14 mouse cellular contexts compared by ENCODE assay signal in genomic region chr10:25271756-25272155, GRCm38 (mm10). TPM values are rescaled to one million over a fixed set of nuclear protein-coding genes. Genes with fewer than 3 reads are reported as not detected.
A peak's percentile ranks its signal among the peaks of the same experiment; 100 is the strongest.
DNase-seq lines count a peak whose midpoint lies in the region; ATAC-seq and TF ChIP-seq lines count a peak whose summit lies in the region.
"Had no signal": no experiment of that assay in that cellular context is flagged by ENCODE, and none has a peak within 500 bp of the region (broad histone marks: within the 10 kb centered on the region; RNA-seq: fewer than 3 reads in every experiment).

No protein-coding gene starts in this region.

- H3K4me3 ChIP-seq in heart, adult 2 months = no peak overlapping the region
- H3K4me3 ChIP-seq in lung, postnatal 0 days (ENCODE audit: low read depth, low read length) = no peak overlapping the region
- H3K4me3 ChIP-seq: neural tube, embryonic 13.5 days had no signal

- no peaks in the 10 kb centered on the region for H3K9me3 ChIP-seq in lung, postnatal 0 days (ENCODE audit: low read length)
- H3K9me3 ChIP-seq: neural tube, embryonic 13.5 days had no signal

- 80% methylated on average over 2 of the region's 2 CpGs for WGBS in heart, adult 2 months
- WGBS in lung, postnatal 0 days = 70% methylated on average over 2 of the region's 2 CpGs

- H3K36me3 ChIP-seq in heart, adult 2 months (ENCODE audit: control insufficient read depth, insufficient read depth, low read length) = no peaks in the 10 kb centered on the region
- H3K36me3 ChIP-seq in lung, postnatal 0 days (ENCODE audit: insufficient read depth, low read length) = 0 out of 2 replicates have a peak, but pooled peaks cover 3% of the 10 kb centered on the region
- H3K36me3 ChIP-seq: neural tube, embryonic 13.5 days had no signal

- H3K4me1 ChIP-seq in heart, adult 2 months (ENCODE audit: control insufficient read depth, insufficient read depth, low read length) = peaks cover 2% of the 10 kb centered on the region; the same call in 1 of the 2 replicates
- no peaks in the 10 kb centered on the region for H3K4me1 ChIP-seq in lung, postnatal 0 days (ENCODE audit: insufficient read depth, low read depth, low read length)
- H3K4me1 ChIP-seq: neural tube, embryonic 13.5 days had no signal

- H3K4me2 ChIP-seq in lung, postnatal 0 days (replicated peaks; ENCODE audit: low read depth, low read length) = no peak overlapping the region
- H3K4me2 ChIP-seq: neural tube, embryonic 13.5 days had no signal

- intact Hi-C loops in heart, adult 2 months (cut with DNase I) = no loop called here

- H3K79me2 ChIP-seq in heart, adult 2 months (replicated peaks; ENCODE audit: control insufficient read depth, insufficient read depth, low read length) = no peaks in the 10 kb centered on the region

- no peak overlapping the region for H3K9ac ChIP-seq in heart, adult 2 months (ENCODE audit: low read depth, low read length)
- no peak overlapping the region for H3K9ac ChIP-seq in lung, postnatal 0 days (replicated peaks; ENCODE audit: low read depth)
- H3K9ac ChIP-seq: neural tube, embryonic 13.5 days had no signal

- no peak for TF ChIP-seq POLR2A in heart, adult 2 months (IDR thresholded peaks at IDR 0.05; ENCODE audit: insufficient read depth, low read depth, low read length)

- no peaks in the 10 kb centered on the region for H3K27me3 ChIP-seq in heart, adult 2 months (ENCODE audit: control insufficient read depth, insufficient read depth, low read length)
- no peaks in the 10 kb centered on the region for H3K27me3 ChIP-seq in lung, postnatal 0 days (replicated peaks; ENCODE audit: insufficient read depth, low read length)
- H3K27me3 ChIP-seq: neural tube, embryonic 13.5 days had no signal

- TF ChIP-seq EP300 in heart, adult 2 months (IDR thresholded peaks at IDR 0.05; ENCODE audit: insufficient read depth, low read depth, low read length) = no peak
- TF ChIP-seq EP300 in lung, postnatal 0 days (IDR thresholded peaks at IDR 0.05) = peak; percentile 11; the same call in 1 of the 2 replicates

- peak overlapping the region; percentile 36 for H3K27ac ChIP-seq in heart, adult 2 months
- H3K27ac ChIP-seq in lung, postnatal 0 days (ENCODE audit: low read length) = 0 out of 2 replicates have a peak overlapping the region, but pooled peaks have one; percentile 29
- H3K27ac ChIP-seq: neural tube, embryonic 13.5 days had no signal

- DNase-seq in heart, adult 2 months = no peak
- no peak for DNase-seq in heart, postnatal 4 days
- DNase-seq in lung, postnatal 0 days (ENCODE audit: low spot score) = peak; percentile 72
- DNase-seq in lung, postnatal 36 days = no peak
- peak; percentile 81 for DNase-seq in fibroblast of lung, adult 2 months (ENCODE audit: low read depth)
- DNase-seq in cerebellum, adult 11 months = no peak
- DNase-seq: cerebellum, postnatal 36 days; gastrocnemius, postnatal 25 days; heart, postnatal 10 days; midbrain, embryonic 14.5 days; thymus, postnatal 14 days had no signal

- ATAC-seq in lung, postnatal 0 days = peak; percentile 56
- ATAC-seq in erythroid progenitor cell, adult 5-6 weeks (replicated peaks; ENCODE audit: low FRiP score, poor library complexity, severe bottlenecking) = no peak
- ATAC-seq: inflammation-experienced regulatory T-cells, adult 6 months had no signal

- no peak for TF ChIP-seq CTCF in heart, adult 2 months (IDR thresholded peaks at IDR 0.05)
- no peak for TF ChIP-seq CTCF in lung, postnatal 0 days (IDR thresholded peaks at IDR 0.05)

RNA-seq across cellular contexts. Expression of gene Akap7, which starts 35.9 kb away (rescaled TPM):
- 10 to 100 TPM; 56.2 to 59.1 TPM for total RNA-seq in heart, adult 2 months (2021)
- polyA plus RNA-seq in heart, adult 2 months (2012; rRNA removed) = 17.2 and 31.1 TPM in 2 replicates
- total RNA-seq in heart, postnatal 4 days (2021) = 10 to 100 TPM; 48.1 to 52.5 TPM
- 46.3 and 52.1 TPM in 2 replicates for polyA plus RNA-seq in lung, postnatal 0 days (2015; fragmentation: Nextera tagmentation; extraction: Ambion mirVana)
- total RNA-seq in erythroid progenitor cell, adult 5-6 weeks (2015; ENCODE audit: low replicate concordance) = 77.8 and 87.2 TPM in 2 replicates
- 80.0 and 82.3 TPM in 2 replicates for total RNA-seq in erythroid progenitor cell, adult 5-6 weeks (2017; ENCODE audit: low replicate concordance)

Comparison
In these comparisons a context has a peak if more than half of its experiments do, and no peak if none do; other contexts are left out.
1. DNase-seq: peak in lung, postnatal 0 days (single experiment) and fibroblast of lung, adult 2 months (single experiment); none in heart, adult 2 months (0 of 2), heart, postnatal 4 days (single experiment), lung, postnatal 36 days (single experiment) and cerebellum, adult 11 months (single experiment).